9 mouse cellular contexts compared by ENCODE assay signal in the genomic region with DNA sequence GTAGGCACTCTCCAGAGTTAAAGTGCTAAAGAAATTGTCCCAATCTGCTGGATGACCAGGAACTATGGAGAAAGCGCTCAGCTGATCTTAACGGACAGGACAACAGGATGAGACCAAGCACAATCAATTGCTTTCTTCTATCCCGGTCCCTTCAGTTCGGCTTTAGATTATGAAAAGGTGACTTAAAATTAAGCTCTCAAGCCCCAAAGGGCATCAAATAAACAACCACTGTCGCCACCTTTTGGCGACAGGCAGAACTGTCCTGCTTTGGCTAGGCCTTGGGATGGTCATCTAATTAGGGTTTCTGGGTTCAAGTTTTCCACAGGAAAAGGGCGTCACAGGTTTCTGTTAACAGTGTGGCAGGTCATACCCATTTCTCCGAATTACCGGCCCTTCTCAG.
A peak's percentile ranks its signal among the peaks of the same experiment; 100 is the strongest.
DNase-seq lines count a peak whose midpoint lies in the region; ATAC-seq and TF ChIP-seq lines count a peak whose summit lies in the region.
"Had no signal": no experiment of that assay in that cellular context is flagged by ENCODE, and none has a peak within 500 bp of the region (broad histone marks: within the 10 kb centered on the region; RNA-seq: fewer than 3 reads in every experiment).

No protein-coding gene starts in this region.

- TF ChIP-seq POLR2A in cortical plate, adult 2 months (IDR thresholded peaks at IDR 0.05; ENCODE audit: extremely low read depth, insufficient read depth, low read length): no peak

- no peak overlapping the region for H3K4me3 ChIP-seq in kidney, embryonic 15.5 days (replicated peaks)
- no peak overlapping the region for H3K4me3 ChIP-seq in E14TG2a.4 (replicated peaks; ENCODE audit: low read length)
- H3K4me3 ChIP-seq in cortical plate, adult 2 months (ENCODE audit: insufficient read depth, low read length): no peak overlapping the region
- H3K4me3 ChIP-seq: neural tube, embryonic 13.5 days had no signal

- WGBS in kidney, embryonic 15.5 days: 62% methylated on average over 9 of the region's 9 CpGs

- H3K36me3 ChIP-seq in kidney, embryonic 15.5 days: no peaks in the 10 kb centered on the region
- H3K36me3 ChIP-seq in E14TG2a.4 (ENCODE audit: insufficient read depth, low read length): no peaks in the 10 kb centered on the region
- H3K36me3 ChIP-seq: neural tube, embryonic 13.5 days had no signal

- no peak overlapping the region for H3K27ac ChIP-seq in kidney, embryonic 15.5 days
- no peak overlapping the region for H3K27ac ChIP-seq in cortical plate, adult 2 months (ENCODE audit: insufficient read depth, low read length)
- H3K27ac ChIP-seq: neural tube, embryonic 13.5 days had no signal

- no peak overlapping the region for H3K9ac ChIP-seq in kidney, embryonic 15.5 days
- H3K9ac ChIP-seq: neural tube, embryonic 13.5 days had no signal

- peaks cover 20% of the 10 kb centered on the region for H3K4me1 ChIP-seq in kidney, embryonic 15.5 days
- peaks cover 98% of the 10 kb centered on the region for H3K4me1 ChIP-seq in E14TG2a.4 (replicated peaks; ENCODE audit: low read depth, low read length)
- no peaks in the 10 kb centered on the region for H3K4me1 ChIP-seq in cortical plate, adult 2 months (ENCODE audit: control insufficient read depth, insufficient read depth, low read length)

- peak; percentile 46 for DNase-seq in kidney, adult 18-20 months
- DNase-seq in ZHBTc4 (ENCODE audit: low read depth, low spot score): peak; percentile 79
- DNase-seq in layer of hippocampus, postnatal 10 days (ENCODE audit: low spot score in 2 of 2): peak; percentile 37 to 55
- DNase-seq in right cerebral cortex, postnatal 14 days: peak; percentile 13
- DNase-seq in natural killer cell, adult 2 months (ENCODE audit: low spot score in 2 of 2): no peak

- H3K9me3 ChIP-seq in kidney, embryonic 15.5 days (replicated peaks): no peaks in the 10 kb centered on the region
- no peaks in the 10 kb centered on the region for H3K9me3 ChIP-seq in E14TG2a.4 (ENCODE audit: low read length)
- H3K9me3 ChIP-seq: neural tube, embryonic 13.5 days had no signal

- no peak overlapping the region for H3K4me2 ChIP-seq in kidney, embryonic 15.5 days
- H3K4me2 ChIP-seq: neural tube, embryonic 13.5 days had no signal

- no peaks in the 10 kb centered on the region for H3K27me3 ChIP-seq in kidney, embryonic 15.5 days
- no peaks in the 10 kb centered on the region for H3K27me3 ChIP-seq in E14TG2a.4 (ENCODE audit: insufficient read depth, low read length)
- H3K27me3 ChIP-seq: neural tube, embryonic 13.5 days had no signal

- TF ChIP-seq CTCF in E14TG2a.4 (conservative IDR thresholded peaks at IDR 0.05; ENCODE audit: low read length): peak; percentile 95
- peak; percentile 83 for TF ChIP-seq CTCF in cortical plate, adult 2 months (IDR thresholded peaks at IDR 0.05; ENCODE audit: extremely low read depth, insufficient read depth, low read length)

- no peak for ATAC-seq in kidney, embryonic 15.5 days (replicated peaks; ENCODE audit: low FRiP score)

Comparison
In these comparisons a context has a peak if more than half of its experiments do, and no peak if none do; other contexts are left out.
1. DNase-seq: peak in kidney, adult 18-20 months (single experiment), ZHBTc4 (single experiment), layer of hippocampus, postnatal 10 days (2 of 2) and right cerebral cortex, postnatal 14 days (single experiment); none in natural killer cell, adult 2 months (0 of 2).